Mouse (Mus musculus): Measurements from ENCODE around the gene Angptl1.

The Angptl1 gene

GRCm38 (mm10) chr1:156838177-156838576 is at the start of gene Angptl1:
Gene Angptl1 (plus strand): TSS chr1:156838562.
- DNase-seq (ENCODE audit: low spot score in 2 of 2) = no peak

- no peak for DNase-seq (ENCODE audit: low spot score in 2 of 2)
Observed at GRCm38 (mm10) chr1:156789844-156790490, 48.4 kb upstream of the Angptl1 start.

DNA sequence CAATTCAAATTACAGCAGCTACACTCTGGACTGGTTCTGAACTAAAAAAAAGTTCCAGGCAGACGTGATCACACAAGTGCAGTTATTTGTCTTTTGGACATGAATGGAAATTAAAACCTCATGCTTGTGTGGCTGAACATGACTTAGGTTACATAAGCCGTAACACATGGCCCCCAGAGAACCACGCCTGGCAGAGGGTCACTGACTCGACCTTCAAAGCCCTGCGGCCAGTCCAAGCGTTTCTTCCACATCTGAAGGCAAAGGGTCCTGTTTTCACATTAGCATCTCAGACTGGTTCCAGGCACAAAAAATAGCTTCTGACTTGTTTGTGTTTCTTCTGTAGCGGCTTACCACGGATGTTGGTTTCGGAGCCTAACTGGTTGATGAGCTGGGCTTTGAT is 42.1 kb upstream of the Angptl1 start:
- no peak for DNase-seq (ENCODE audit: low spot score in 2 of 2)

DNA sequence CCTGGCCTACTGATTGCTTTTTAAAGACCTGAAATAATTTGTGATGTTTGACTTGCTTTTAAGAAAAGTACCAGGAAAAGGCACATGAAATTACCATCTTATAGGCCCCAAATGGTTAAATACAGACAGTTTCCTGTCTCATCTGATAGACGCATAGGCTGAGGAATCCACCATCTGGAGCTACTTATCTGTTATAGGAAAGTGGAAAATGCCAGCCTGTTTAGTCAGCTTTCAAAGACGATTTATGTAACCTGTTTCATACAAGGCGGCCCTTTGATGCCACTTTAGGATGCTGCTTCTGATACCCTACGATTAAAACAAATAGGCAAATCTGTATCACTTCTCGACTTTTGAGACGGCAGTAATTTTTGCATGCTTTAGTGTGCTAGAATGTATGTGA is 37.1 kb upstream of the Angptl1 start:
- no peak for DNase-seq (ENCODE audit: low spot score in 2 of 2)

- no peak for DNase-seq (ENCODE audit: low spot score in 2 of 2)
Observed at GRCm38 (mm10) chr1:156808332-156808731, 30.0 kb upstream of the Angptl1 start.

DNA sequence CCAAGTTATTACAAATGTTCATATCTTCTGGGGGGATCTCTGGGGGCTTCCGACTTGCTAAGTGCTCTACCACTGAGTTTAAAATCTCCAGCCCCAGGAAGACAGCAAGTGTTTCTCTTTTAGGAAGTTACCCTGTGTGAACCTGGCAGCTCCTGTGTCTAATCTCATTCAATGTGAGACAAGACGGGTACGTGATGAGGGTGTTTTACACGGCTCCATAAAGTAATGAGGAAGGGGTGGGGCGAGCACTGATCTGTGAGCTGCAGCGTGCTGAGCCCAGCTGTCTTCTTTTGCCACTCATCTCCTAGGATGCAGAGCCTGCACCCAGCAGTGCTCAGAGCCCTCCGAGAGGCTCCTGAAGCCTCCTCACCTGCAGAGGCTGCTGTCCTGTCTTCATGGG is 26.4 kb upstream of the Angptl1 start:
- no peak for DNase-seq (ENCODE audit: low spot score in 2 of 2)

- DNase-seq (ENCODE audit: low spot score in 2 of 2) = no peak
Observed at GRCm38 (mm10) chr1:156812716-156813115, 25.6 kb upstream of the Angptl1 start.

DNA sequence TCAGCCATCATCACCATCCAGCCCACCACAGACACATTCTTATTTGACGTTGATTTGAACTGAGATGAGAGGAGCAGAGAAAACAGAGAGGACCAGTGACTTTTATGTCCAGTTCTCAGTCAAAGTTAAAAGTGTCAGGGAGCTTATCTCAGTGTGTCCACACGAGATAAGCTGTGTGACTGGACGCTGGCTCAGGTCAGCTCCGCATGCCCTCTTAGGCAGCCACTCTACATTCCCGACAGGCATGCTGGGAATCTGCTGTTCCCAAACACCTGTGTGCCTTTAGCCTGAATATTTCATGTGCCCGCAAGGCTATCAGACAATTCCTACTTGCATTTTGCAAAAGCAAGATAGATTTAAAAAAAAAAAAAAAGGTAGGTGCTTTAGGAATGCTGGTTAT is 24.9 kb upstream of the Angptl1 start:
- no peak for DNase-seq (ENCODE audit: low spot score in 2 of 2)

DNA sequence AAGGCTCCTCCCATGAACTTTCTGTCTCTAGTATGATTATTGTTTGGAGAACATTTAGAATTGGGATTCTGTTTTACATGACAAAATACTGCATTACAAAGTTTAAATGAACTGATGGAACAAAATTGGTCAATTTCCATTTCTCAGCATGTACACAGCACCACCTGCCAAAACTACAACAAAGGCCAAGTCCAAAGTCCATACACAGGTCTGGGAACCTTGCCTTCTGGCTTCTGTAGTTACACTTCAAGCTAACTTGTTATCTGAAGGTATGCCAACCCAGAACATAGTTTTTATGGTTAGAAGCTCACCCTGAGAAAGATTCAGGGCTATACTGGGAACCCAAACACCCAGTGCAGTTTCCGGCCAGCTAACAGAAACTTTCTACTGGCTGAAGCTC is 19.1 kb upstream of the Angptl1 start:
- DNase-seq (ENCODE audit: low spot score in 2 of 2) = no peak

DNA sequence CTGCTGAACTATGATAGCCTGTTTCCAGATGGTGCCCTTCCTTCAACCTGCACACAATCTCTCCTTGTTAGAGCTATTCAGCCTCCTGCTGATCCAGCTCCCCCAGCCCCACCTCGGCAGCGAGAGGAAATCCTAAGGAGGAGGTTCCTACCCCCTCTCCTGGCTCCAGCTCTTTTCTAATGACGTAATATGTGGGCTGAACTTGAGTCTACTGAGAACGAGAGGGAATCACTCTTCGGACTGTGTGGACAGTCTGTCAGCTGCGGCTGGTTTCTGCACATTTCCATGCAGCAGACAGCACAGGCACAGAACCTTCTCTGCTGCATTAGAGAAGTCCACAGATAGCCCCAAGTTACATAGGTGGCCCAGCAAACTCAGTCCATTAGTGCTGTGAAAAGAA is 333 bp downstream of the Angptl1 start:
- peak; percentile 41 to 49 for DNase-seq (ENCODE audit: low spot score in 2 of 2)

DNA sequence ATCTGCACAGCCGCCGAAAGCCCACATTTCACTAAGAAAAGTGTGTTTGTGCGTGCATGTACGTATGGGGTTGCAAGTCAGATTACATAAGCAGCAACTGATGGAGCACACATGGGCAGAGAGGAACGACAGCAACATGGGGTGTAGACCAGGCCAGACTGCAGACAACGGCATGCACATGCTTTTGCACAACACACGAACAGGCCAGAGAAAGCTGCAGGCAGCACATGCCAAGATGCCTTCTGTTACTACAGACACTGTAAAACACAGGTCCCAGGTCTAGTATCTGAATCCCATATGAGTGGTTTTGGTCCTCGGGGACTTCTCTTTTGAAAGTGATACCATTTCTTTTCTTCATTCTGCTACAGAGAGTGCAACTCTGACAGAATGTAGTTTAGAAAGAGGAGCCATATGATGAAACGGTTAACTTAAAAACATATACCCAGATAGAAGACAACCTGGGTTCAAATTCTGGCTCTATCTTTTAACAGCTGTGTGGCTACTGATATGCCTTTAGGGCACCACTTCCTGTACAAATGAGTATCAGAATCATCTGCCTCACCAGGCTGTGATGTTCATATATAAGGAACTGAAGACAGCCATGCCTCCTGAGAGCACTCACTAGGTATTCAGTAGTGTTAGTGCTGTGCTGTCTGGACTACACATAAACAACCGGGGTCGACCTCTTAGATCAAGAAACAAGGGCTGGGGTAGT is 3.4 kb downstream of the Angptl1 start:
- no peak for DNase-seq (ENCODE audit: low spot score in 2 of 2)

GRCm38 (mm10) chr1:156847098-156847497 is 8.7 kb downstream of the Angptl1 start:
- DNase-seq (ENCODE audit: low spot score in 2 of 2) = no peak

GRCm38 (mm10) chr1:156852409-156852808 is 14.0 kb downstream of the Angptl1 start:
- peak in 1 of 2 experiments; percentile 16 for DNase-seq (ENCODE audit: low spot score in 2 of 2)

DNA sequence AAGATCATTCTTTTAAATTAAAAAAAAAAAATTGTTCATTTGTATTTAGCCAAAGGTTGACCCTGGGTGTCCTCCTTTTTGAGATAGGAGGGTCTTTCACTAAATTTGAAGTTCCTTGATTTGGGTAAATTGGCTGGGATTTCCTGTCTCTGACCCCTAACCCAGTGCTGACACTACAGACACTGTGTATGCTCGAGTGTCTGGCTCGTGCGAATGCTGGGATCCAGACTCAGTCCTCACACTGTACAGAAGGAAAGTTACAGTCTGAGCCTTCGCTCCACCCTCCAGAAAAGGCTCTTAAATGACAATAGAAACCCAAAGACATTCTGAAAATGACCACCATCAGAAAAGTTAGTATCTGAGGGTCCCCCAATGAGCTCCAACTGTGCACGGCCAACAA is 14.5 kb downstream of the Angptl1 start:
- DNase-seq (ENCODE audit: low spot score in 2 of 2) = no peak

GRCm38 (mm10) chr1:156854558-156854957 is 16.2 kb downstream of the Angptl1 start:
- no peak for DNase-seq (ENCODE audit: low spot score in 2 of 2)

GRCm38 (mm10) chr1:156856666-156857065 is 18.3 kb downstream of the Angptl1 start:
- no peak for DNase-seq (ENCODE audit: low spot score in 2 of 2)

GRCm38 (mm10) chr1:156859156-156859555 is 20.8 kb downstream of the Angptl1 start:
- no peak for DNase-seq (ENCODE audit: low spot score in 2 of 2)

DNA sequence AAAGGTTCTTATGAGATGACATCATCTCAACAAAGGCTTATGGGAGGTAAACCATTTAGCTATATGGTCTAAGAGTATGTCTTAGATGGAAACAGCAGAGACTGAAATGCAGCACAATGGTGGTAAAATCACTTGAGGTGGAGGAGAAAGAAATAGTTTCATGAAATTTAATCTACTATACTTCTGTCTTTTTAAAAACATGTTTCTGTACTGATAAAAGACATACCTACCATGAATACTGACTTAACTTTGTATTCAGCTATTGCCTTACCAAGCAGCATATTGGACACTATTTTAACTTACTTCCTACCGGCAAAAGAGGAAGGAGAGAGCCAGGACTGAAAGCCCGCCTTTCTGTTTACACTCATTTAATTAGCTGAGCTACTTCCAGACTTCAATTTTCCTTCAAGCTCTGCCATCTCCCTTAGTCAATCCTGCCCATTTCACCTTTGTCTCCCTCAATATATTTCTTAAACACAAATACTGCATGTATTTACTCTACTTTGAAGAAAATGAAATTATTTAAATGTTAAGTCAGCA is 21.4 kb downstream of the Angptl1 start:
- no peak for DNase-seq (ENCODE audit: low spot score in 2 of 2)

DNA sequence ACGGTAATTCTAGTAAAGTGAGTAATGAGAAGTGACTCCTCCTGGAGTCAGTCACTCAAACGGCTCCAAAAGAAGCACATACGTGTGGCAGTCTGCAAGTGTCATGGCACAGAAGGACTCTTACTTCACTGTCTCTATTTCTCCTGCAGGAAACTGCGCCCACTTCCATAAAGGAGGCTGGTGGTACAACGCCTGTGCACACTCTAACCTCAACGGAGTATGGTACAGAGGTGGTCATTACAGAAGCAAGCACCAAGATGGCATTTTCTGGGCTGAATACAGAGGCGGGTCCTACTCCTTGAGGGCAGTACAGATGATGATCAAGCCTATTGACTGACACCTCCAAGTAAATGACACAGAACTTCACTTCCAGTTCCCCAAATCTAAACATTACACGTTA is 21.9 kb downstream of the Angptl1 start:
- DNase-seq (ENCODE audit: low spot score in 2 of 2) = no peak

DNA sequence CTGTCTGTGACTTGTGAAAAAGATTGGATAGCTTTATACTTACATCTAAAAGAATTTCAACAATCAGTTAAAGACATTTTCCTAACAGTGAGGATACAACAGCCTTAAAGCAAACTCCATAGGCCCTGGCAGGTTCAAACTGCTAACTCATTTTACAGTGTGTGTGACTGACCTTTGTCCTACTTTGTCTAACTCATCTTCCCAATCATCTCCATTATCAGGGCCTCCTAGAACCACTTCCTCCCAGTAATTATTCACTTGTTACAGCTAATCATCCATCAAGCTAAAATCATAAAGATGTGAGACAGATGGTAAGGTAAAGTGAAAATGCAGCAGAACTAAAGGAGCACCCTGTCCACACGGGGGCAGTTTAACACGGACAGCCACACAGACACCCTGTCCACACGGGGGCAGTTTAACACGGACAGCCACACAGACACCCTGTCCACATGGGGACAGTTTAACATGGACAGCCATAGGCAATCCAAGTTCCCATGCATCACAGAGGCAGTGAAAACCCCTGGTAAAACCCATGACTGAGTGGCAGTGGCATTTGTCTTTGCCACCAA is 23.2 kb downstream of the Angptl1 start:
- no peak for DNase-seq (ENCODE audit: low spot score in 2 of 2)

GRCm38 (mm10) chr1:156863726-156864125 is 25.4 kb downstream of the Angptl1 start:
- no peak for DNase-seq (ENCODE audit: low spot score in 2 of 2)

DNA sequence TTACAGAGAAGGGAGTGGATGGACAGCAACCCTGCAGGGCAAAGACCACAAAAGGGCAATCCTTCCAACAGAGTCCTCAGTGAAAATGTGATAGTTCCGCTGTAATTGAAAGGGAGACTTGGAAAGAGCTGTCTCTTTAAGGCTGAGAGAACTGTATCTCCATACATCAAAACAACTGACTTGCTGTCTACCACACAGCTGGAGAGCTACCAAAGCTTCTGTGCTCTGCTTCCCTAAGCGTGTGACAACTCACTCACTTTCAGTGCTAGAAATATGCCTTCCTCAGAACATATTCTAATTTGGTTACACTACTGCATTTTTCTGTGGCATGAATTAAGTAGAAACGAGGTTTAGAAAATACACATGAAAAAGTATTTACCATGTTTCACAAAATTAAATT is 25.9 kb downstream of the Angptl1 start:
- peak in 1 of 2 experiments; percentile 48 for DNase-seq (ENCODE audit: low spot score in 2 of 2)

DNA sequence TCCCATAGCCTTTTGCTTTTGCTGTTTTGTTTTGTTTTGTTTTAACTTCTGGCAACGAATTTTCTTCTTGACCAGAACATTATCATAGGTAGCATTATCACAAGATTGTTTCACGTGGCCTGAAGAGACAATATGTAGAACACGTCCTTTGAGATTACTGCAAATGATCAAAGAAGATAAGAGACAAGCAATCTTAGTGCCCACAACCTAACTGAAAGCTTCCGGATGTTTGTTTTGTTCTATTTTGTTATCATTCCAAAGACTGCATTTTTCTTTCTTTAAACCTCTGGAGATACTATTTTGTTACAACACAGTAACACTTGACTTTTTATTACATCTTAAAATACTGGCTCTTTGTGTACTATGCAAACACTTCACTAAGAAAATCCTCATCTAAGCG is 31.7 kb downstream of the Angptl1 start:
- DNase-seq (ENCODE audit: low spot score in 2 of 2) = no peak

All from right cerebral cortex, postnatal 10 days (tissue).